Comparison of ENCODE assay signal across 15 mouse cellular contexts in genomic region chr2:82378476-82378875, GRCm38 (mm10).
"Had no signal": no experiment of that assay in that cellular context is flagged by ENCODE, and none has a peak within 500 bp of the region (broad histone marks: within the 10 kb centered on the region; RNA-seq: fewer than 3 reads in every experiment).

No protein-coding gene starts in this region.

- DNase-seq: liver, postnatal 0 days; lung, adult 2 months; lung, postnatal 14 days; lung, postnatal 4 days; midbrain, embryonic 14.5 days; retina, postnatal 1 day; right cerebral cortex, adult 18-20 months; right cerebral cortex, postnatal 25 days; right cerebral cortex, postnatal 4 days; spleen, adult 18-20 months; thymus, adult 18-20 months; thymus, postnatal 14 days; thymus, postnatal 36 days had no signal

- ATAC-seq: liver, postnatal 0 days; lung, postnatal 0 days; midbrain, embryonic 16.5 days had no signal
